Mouse (Mus musculus) spleen, adult 2 months (tissue): ENCODE results near the gene Myo3b. TPM values are rescaled to one million over a fixed set of nuclear protein-coding genes. Genes with fewer than 3 reads are reported as not detected.

Experiments used
- DNase-seq, 2 experiments: peaks; one replicate each; pipeline versions ENCODE4 v3.0.0 to v3.0.0-alpha.2; 2012 to 2021; ENCODE audit warnings: low spot score in 2 of 2, low read depth in 1 of 2
- H3K27ac ChIP-seq: fragments of 200-500 bp; 2 replicates; pipeline ENCODE4 v1.5.1; 2012; ENCODE audit warnings: low read length, inconsistent platforms; ENCODE audit not compliant: insufficient read depth
- H3K27me3 ChIP-seq: fragments of 200-500 bp; 2 replicates; pipeline ENCODE4 v1.6.1; 2012; ENCODE audit warnings: mild to moderate bottlenecking, moderate library complexity, low read length, inconsistent platforms; ENCODE audit not compliant: control insufficient read depth, insufficient read depth
- H3K36me3 ChIP-seq: fragments of 200-500 bp; 2 replicates; pipeline ENCODE4 v1.6.1; 2012; ENCODE audit warnings: mild to moderate bottlenecking, low read length, inconsistent platforms; ENCODE audit not compliant: control insufficient read depth, insufficient read depth
- H3K4me1 ChIP-seq: fragments of 200-500 bp; 2 replicates; pipeline ENCODE4 v1.6.1; 2011; ENCODE audit warnings: inconsistent platforms; ENCODE audit not compliant: control insufficient read depth, insufficient read depth, insufficient read length
- H3K4me3 ChIP-seq: fragments of 200-500 bp; 2 replicates; pipeline ENCODE4 v1.5.1; 2011; ENCODE audit warnings: mild to moderate bottlenecking, inconsistent platforms; ENCODE audit not compliant: insufficient read depth, insufficient read length; ENCODE audit errors: extremely low read depth
- CTCF ChIP-seq: fragments of 200-500 bp; IDR thresholded peaks from 2 replicates; pipeline ENCODE4 v1.5.1; 2011; ENCODE audit warnings: mild to moderate bottlenecking, inconsistent platforms; ENCODE audit not compliant: insufficient read depth, insufficient read length, insufficient replicate concordance; ENCODE audit errors: extremely low read depth
- POLR2A ChIP-seq: fragments of 200-500 bp; IDR thresholded peaks from 2 replicates; pipeline ENCODE4 v1.6.1; 2011; ENCODE audit warnings: low read depth, low read length, inconsistent platforms
- WGBS: fragments of 180-500 bp; shearing (Covaris S2); methylation state at CpG from one replicate; pipeline ENCODE4 v1.1.7; 2018; 5-methylcytosine and 5-hydroxymethylcytosine counted together
- polyA plus RNA-seq: library from polyadenylated mRNA; depleted of rRNA; stranded (reverse); fragments of >200 nt; gene quantifications from 2 replicates; pipeline ENCODE4 v1.2.3, GENCODE M21; 2012

The Myo3b gene
- polyA plus RNA-seq, 1 experiment: 0.20 TPM

- WGBS: 78% methylated on average over 7 of the region's 7 CpGs
Measured at GRCm38 (mm10) chr2:70065729-70066300, 26.9 kb downstream of the Myo3b start.

GRCm38 (mm10) chr2:70066338-70067022 lies 27.6 kb downstream of the Myo3b start:
- DNase-seq: no peak
- H3K4me3 ChIP-seq: no peak overlapping the region
- no peaks in the 10 kb centered on the region for H3K4me1 ChIP-seq
- H3K27ac ChIP-seq: no peak overlapping the region
- WGBS: 63% methylated on average over 6 of the region's 6 CpGs
- H3K27me3 ChIP-seq: no peaks in the 10 kb centered on the region
- TF ChIP-seq CTCF (no peak), POLR2A (no peak)
- no peaks in the 10 kb centered on the region for H3K36me3 ChIP-seq

More at GRCm38 (mm10) chr2:70065729-70066300, 26.9 kb downstream of the Myo3b start:
- H3K27me3 ChIP-seq: no peaks in the 10 kb centered on the region
- no peak overlapping the region for H3K4me3 ChIP-seq
- no peaks in the 10 kb centered on the region for H3K4me1 ChIP-seq
- TF ChIP-seq CTCF: no peak
- no peak for TF ChIP-seq POLR2A
- H3K27ac ChIP-seq: no peak overlapping the region
- DNase-seq: no peak
- no peaks in the 10 kb centered on the region for H3K36me3 ChIP-seq

DNA sequence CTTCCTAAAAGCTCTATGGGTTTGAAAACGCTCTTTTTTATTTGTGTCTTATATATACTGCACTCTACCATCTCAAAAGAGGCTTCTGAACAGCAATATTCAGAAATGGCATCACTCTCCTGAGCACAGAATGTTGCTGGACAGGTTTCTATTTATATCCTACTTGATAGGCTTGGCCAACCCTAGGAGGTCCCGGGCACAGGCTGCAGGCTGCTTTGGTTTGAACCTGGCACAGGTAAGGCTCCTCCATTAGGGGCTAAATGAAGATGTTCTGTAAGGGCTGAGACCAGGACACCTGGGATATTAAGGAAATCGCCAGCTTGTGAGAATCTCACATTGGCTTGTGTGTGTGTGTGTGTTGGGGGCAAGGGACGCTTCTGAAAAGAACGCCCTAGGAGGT lies 30.9 kb downstream of the Myo3b start:
- H3K4me3 ChIP-seq: no peak overlapping the region
- TF ChIP-seq CTCF: no peak
- TF ChIP-seq POLR2A: no peak
- no peak for DNase-seq
- WGBS: 83% methylated on average over 5 of the region's 5 CpGs
- H3K27me3 ChIP-seq: no peaks in the 10 kb centered on the region
- H3K27ac ChIP-seq: no peak overlapping the region
- no peaks in the 10 kb centered on the region for H3K36me3 ChIP-seq
- H3K4me1 ChIP-seq: no peaks in the 10 kb centered on the region

GRCm38 (mm10) chr2:70083444-70084020 lies 44.6 kb downstream of the Myo3b start:
- 77% methylated on average over 17 of the region's 17 CpGs for WGBS
- DNase-seq: no peak
- Histone ChIP-seq H3K4me1 (no peaks in the 10 kb centered on the region), H3K27ac (no peak overlapping the region), H3K4me3 (no peak overlapping the region), H3K27me3 (no peaks in the 10 kb centered on the region), H3K36me3 (no peaks in the 10 kb centered on the region)
- TF ChIP-seq CTCF (no peak), POLR2A (no peak)

DNA sequence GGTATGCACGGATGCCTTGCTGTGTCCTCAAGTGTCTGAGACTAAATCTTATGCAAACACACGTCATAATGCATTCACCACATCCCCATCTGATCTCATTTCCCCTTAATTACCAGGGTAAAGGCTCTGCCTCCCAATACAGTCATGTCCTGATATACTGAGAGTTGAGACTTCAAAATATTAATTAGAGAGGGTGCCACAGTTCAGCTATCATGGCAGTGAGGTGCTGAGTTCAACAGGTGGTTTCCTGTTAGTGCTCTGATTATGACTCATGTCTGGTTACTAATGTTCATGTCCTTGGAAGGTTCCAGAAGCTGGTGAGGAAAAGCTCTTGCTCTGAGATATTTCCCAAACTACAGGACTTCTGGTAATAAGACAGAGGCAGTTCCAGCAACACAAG lies 52.3 kb downstream of the Myo3b start:
- Histone ChIP-seq H3K27me3 (no peaks in the 10 kb centered on the region), H3K36me3 (no peaks in the 10 kb centered on the region), H3K27ac (peak overlapping the region; percentile 95), H3K4me1 (peaks cover 21% of the 10 kb centered on the region; the same call in 1 of the 2 replicates), H3K4me3 (peak overlapping the region; percentile 20; the same call in 1 of the 2 replicates)
- WGBS: 6% methylated on average over 2 of the region's 2 CpGs
- no peak for TF ChIP-seq CTCF
- TF ChIP-seq POLR2A: no peak; the same call in 1 of the 2 replicates
- DNase-seq: peak; percentile 36 to 72

DNA sequence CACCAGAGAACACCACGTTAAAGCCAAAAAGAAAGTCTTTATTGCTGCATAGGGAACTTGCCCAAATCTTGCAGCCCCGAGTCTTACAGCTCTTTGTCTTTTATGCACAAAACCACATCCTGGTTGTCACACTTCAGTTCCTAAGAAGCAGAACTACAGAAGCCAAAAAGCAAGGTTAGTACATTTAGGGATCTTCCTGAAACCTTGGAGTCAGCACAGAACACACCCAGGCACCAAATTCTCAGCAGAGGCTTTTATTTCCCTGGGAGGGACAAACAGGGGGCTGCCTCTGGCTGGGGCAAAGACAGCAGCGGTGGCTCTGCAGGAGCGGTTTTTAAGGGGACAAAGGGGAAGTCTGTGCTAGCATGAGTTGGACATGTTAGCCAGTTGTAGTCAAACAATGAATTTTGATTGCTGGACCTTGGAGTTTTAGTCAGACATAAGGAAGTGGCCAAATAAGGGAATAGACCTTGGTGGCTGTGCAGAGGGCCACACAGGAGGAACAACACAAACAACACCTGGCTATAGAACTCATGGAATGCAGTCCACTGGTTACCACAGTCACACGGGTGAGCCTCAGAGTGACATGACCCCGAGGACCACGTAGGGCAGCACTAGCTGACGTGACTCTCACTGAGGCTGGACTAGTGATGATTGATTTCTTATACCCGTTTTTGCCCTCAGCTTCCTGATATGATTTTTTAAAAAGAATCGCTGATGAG lies 53.0 kb downstream of the Myo3b start:
- WGBS: 10% methylated on average over 10 of the region's 10 CpGs
- no peaks in the 10 kb centered on the region for H3K27me3 ChIP-seq
- H3K36me3 ChIP-seq: no peaks in the 10 kb centered on the region
- peak; percentile 50 to 70 for DNase-seq
- H3K4me1 ChIP-seq: peaks cover 21% of the 10 kb centered on the region; the same call in 1 of the 2 replicates
- TF ChIP-seq CTCF (no peak), POLR2A (no peak)
- peak overlapping the region; percentile 95 for H3K27ac ChIP-seq
- peak overlapping the region; percentile 20; the same call in 1 of the 2 replicates for H3K4me3 ChIP-seq
